Mouse (Mus musculus): ENCODE measurements around the gene Olfr646.

Olfr646 gene

GRCm38 (mm10) chr7:104104757-104104972, at the start of gene Olfr646:
Olfr646 (plus strand) TSS chr7:104104873.
- DNase-seq (ENCODE audit: low spot score): no peak

- no peak for DNase-seq (ENCODE audit: low spot score)
Observed at GRCm38 (mm10) chr7:104059215-104059614, 45.5 kb upstream of the Olfr646 start.

GRCm38 (mm10) chr7:104061345-104061744, 43.3 kb upstream of the Olfr646 start, which contains the start of gene 4930516K23Rik:
4930516K23Rik (minus strand) TSS chr7:104061445.
- no peak for DNase-seq (ENCODE audit: low spot score)

DNA sequence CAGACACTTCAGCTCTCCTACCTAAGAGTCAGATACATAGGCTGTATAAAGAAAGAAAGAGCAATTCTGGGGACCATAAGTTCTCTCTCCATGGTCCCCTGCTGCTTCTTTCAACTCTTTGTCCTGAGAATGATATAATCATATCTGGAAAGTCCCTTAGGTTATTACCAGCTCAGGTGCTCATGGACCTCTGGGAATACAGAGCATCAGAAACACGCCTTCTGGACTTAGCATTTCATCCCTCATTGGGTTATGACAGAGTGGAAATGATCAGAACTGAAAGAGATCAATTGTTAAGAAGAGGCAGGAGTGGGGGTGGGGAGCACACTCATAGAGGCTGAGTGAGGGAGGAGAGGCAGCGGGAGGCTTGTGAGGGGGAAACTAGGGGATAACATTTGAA, 32.9 kb upstream of the Olfr646 start, which contains the start of gene Olfr644:
Olfr644 (minus strand) TSS at position 101 of the 400 bp plus-strand sequence.
- DNase-seq (ENCODE audit: low spot score): no peak

DNA sequence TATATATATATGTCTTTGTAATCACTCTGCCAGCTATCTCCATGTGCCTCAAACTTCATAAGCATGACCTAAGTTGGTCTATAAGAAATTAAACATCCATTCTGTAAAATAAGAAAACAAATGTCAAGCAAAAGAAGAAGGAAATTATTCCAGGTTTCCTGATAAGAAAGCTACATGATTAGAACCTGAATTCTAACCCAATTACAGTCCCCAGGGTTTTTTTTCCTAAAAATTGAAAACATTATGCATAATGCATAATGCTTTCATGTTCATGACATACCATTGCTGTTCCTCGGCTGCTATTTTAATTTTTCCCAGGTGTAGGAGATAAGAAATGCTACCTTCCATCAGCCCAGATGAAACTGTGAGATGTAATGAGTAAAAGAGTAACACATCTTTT, 19.3 kb upstream of the Olfr646 start, which contains the start of gene Olfr645:
Olfr645 (minus strand) TSS at position 101 of the 400 bp plus-strand sequence.
- no peak for DNase-seq (ENCODE audit: low spot score)

GRCm38 (mm10) chr7:104103913-104104756, 538 bp upstream of the Olfr646 start:
- no peak for DNase-seq (ENCODE audit: low spot score)

DNA sequence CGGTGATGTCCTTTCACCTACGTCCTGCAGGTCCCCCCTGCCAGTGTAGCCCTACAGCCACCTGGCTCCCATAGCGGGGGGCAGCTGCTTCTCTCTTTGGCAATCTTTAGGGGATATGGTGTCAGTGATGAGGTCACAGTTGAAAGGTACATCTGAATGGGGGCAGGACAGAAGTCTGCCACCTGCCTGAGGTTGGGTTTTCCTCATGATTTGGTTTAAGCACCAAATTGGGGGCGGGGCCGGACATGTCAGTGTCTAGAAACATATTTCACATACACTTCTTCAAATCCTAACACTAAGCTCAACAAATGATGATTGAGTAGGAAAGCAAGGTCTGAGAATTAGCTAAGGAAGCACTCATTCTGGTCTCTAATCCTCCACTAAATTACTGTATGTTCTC, 25.1 kb downstream of the Olfr646 start, which contains the start of gene Ubqln5:
Ubqln5 (minus strand) TSS at position 101 of the 400 bp plus-strand sequence.
- no peak for DNase-seq (ENCODE audit: low spot score)

DNA sequence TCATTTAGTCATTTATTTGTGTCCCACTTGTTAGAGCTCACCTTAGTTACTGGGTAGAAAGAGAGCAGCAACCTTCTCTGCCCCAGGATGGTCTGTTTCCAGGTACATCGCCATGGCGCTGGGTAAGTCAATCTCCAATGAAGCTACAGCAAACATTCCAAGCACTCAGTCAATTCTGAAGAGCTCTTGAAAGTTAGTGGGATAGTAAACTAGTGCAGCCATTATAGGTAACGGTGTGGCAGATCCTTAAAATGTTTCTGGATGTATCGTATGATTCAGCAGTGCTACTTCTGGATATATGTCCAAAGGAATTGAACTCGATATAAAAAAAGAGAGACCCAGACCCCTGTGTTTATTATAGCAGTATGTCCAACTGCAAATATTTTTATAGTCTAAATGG, 32.6 kb downstream of the Olfr646 start, which contains the start of gene Olfr643:
Olfr643 (minus strand) TSS at position 101 of the 400 bp plus-strand sequence.
- no peak for DNase-seq (ENCODE audit: low spot score)

GRCm38 (mm10) chr7:104143179-104143578, 38.5 kb downstream of the Olfr646 start, which contains the start of gene Ubqln3:
Ubqln3 (minus strand) TSS chr7:104143279.
- no peak for DNase-seq (ENCODE audit: low spot score)

DNA sequence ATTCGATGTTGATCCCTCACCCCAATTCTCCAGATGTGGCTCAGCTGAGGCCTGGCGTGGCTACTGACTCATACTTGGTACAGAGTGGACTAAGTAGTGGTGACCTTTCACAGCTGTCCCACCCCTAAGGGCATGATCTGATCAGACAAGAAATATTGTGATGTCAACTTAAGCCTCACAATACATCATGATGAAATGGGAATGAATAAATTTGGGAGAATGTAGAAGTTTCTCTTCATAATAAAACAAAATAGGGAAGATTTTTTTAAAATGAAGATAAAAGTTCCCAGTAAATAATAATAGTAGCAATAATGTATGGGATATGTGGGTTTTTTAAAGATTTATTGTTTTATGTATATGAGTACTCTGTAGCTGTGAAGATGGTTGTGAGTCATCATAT, 45.8 kb downstream of the Olfr646 start, which contains the start of gene Ubqlnl:
Ubqlnl (minus strand) TSS at position 101 of the 400 bp plus-strand sequence.
- no peak for DNase-seq (ENCODE audit: low spot score)

Measured in ovary, postnatal 14 days (tissue).